Mouse (Mus musculus): ENCODE results near the gene Ankrd27. TPM values are rescaled to one million over a fixed set of nuclear protein-coding genes. Genes with fewer than 3 reads are reported as not detected.

Ankrd27 gene
- polyA plus RNA-seq, 1 experiment from 2014 or later: 17.9 TPM

GRCm38 (mm10) chr7:35640072-35640471 lies 54.0 kb downstream of the Ankrd27 start:
- ATAC-seq (ENCODE audit: low FRiP score, low TSS enrichment) (no peak), DNase-seq (no peak)
- Histone ChIP-seq H3K27ac (replicated peaks; ENCODE audit: low read depth, low read length) (no peak overlapping the region), H3K27me3 (ENCODE audit: control insufficient read depth, insufficient read depth, low read length) (no peaks in the 10 kb centered on the region), H3K9ac (replicated peaks; ENCODE audit: low read length) (no peak overlapping the region), H3K4me2 (ENCODE audit: low read length) (no peak overlapping the region), H3K36me3 (ENCODE audit: control insufficient read depth, insufficient read depth, low read length) (peaks cover 86% of the 10 kb centered on the region), H3K9me3 (ENCODE audit: control insufficient read depth, low read length) (no peaks in the 10 kb centered on the region), H3K4me3 (replicated peaks; ENCODE audit: low read depth, low read length) (no peak overlapping the region), H3K4me1 (ENCODE audit: control insufficient read depth, insufficient read depth, low read length) (no peaks in the 10 kb centered on the region)
- WGBS: 83% methylated on average over 6 of the region's 6 CpGs

- H3K27ac ChIP-seq (replicated peaks; ENCODE audit: low read depth, low read length): peak overlapping the region; percentile 83
- peak overlapping the region; percentile 96 for H3K4me3 ChIP-seq (replicated peaks; ENCODE audit: low read depth, low read length)
- H3K9ac ChIP-seq (replicated peaks; ENCODE audit: low read length): peak overlapping the region; percentile 89
- no peaks in the 10 kb centered on the region for H3K9me3 ChIP-seq (ENCODE audit: control insufficient read depth, low read length)
- H3K27me3 ChIP-seq (ENCODE audit: control insufficient read depth, insufficient read depth, low read length): no peaks in the 10 kb centered on the region
- no peaks in the 10 kb centered on the region for H3K4me1 ChIP-seq (ENCODE audit: control insufficient read depth, insufficient read depth, low read length)
- peak overlapping the region; percentile 63 for H3K4me2 ChIP-seq (ENCODE audit: low read length)
- 11% methylated on average over 34 of the region's 34 CpGs for WGBS
- ATAC-seq (ENCODE audit: low FRiP score, low TSS enrichment): peak; percentile 58
- DNase-seq: peak; percentile 47
- H3K36me3 ChIP-seq (ENCODE audit: control insufficient read depth, insufficient read depth, low read length): peaks cover 38% of the 10 kb centered on the region
Observed at GRCm38 (mm10) chr7:35646317-35647081, 60.5 kb downstream of the Ankrd27 start.

- Histone ChIP-seq H3K27me3 (ENCODE audit: control insufficient read depth, insufficient read depth, low read length) (no peaks in the 10 kb centered on the region), H3K9ac (replicated peaks; ENCODE audit: low read length) (peak within 1 kb of the TSS; percentile 89), H3K4me3 (replicated peaks; ENCODE audit: low read depth, low read length) (peak within 1 kb of the TSS; percentile 96), H3K4me2 (ENCODE audit: low read length) (peak within 1 kb of the TSS; percentile 63), H3K36me3 (ENCODE audit: control insufficient read depth, insufficient read depth, low read length) (peaks cover 31% of the 10 kb centered on the region), H3K27ac (replicated peaks; ENCODE audit: low read depth, low read length) (peak within 1 kb of the TSS; percentile 83), H3K4me1 (ENCODE audit: control insufficient read depth, insufficient read depth, low read length) (no peaks in the 10 kb centered on the region), H3K9me3 (ENCODE audit: control insufficient read depth, low read length) (no peaks in the 10 kb centered on the region)
- DNase-seq: peak; percentile 99
- WGBS: under 1% methylated on average over 63 of the region's 64 CpGs
- peak; percentile 93 for ATAC-seq (ENCODE audit: low FRiP score, low TSS enrichment)
Observed at GRCm38 (mm10) chr7:35647101-35647698, 61.2 kb downstream of the Ankrd27 start, which contains the start of gene Pdcd5. Gene Pdcd5 (minus strand): TSS chr7:35647521.

GRCm38 (mm10) chr7:35648239-35649069 lies 62.4 kb downstream of the Ankrd27 start:
- WGBS: 59% methylated on average over 9 of the region's 9 CpGs

GRCm38 (mm10) chr7:35649071-35649470 lies 63.0 kb downstream of the Ankrd27 start:
- 42% methylated on average over 3 of the region's 3 CpGs for WGBS
- no peaks in the 10 kb centered on the region for H3K9me3 ChIP-seq (ENCODE audit: control insufficient read depth, low read length)
- DNase-seq (no peak), ATAC-seq (ENCODE audit: low FRiP score, low TSS enrichment) (no peak)
- H3K27ac ChIP-seq (replicated peaks; ENCODE audit: low read depth, low read length): no peak overlapping the region
- no peaks in the 10 kb centered on the region for H3K4me1 ChIP-seq (ENCODE audit: control insufficient read depth, insufficient read depth, low read length)
- H3K4me3 ChIP-seq (replicated peaks; ENCODE audit: low read depth, low read length): no peak overlapping the region
- H3K36me3 ChIP-seq (ENCODE audit: control insufficient read depth, insufficient read depth, low read length): peaks cover 13% of the 10 kb centered on the region
- H3K9ac ChIP-seq (replicated peaks; ENCODE audit: low read length): no peak overlapping the region
- H3K4me2 ChIP-seq (ENCODE audit: low read length): no peak overlapping the region
- H3K27me3 ChIP-seq (ENCODE audit: control insufficient read depth, insufficient read depth, low read length): no peaks in the 10 kb centered on the region

More at GRCm38 (mm10) chr7:35648239-35649069, 62.4 kb downstream of the Ankrd27 start:
- Histone ChIP-seq H3K36me3 (ENCODE audit: control insufficient read depth, insufficient read depth, low read length) (peaks cover 18% of the 10 kb centered on the region), H3K27ac (replicated peaks; ENCODE audit: low read depth, low read length) (no peak overlapping the region), H3K4me1 (ENCODE audit: control insufficient read depth, insufficient read depth, low read length) (no peaks in the 10 kb centered on the region), H3K9me3 (ENCODE audit: control insufficient read depth, low read length) (no peaks in the 10 kb centered on the region), H3K4me2 (ENCODE audit: low read length) (no peak overlapping the region), H3K4me3 (replicated peaks; ENCODE audit: low read depth, low read length) (no peak overlapping the region), H3K9ac (replicated peaks; ENCODE audit: low read length) (no peak overlapping the region), H3K27me3 (ENCODE audit: control insufficient read depth, insufficient read depth, low read length) (no peaks in the 10 kb centered on the region)
- ATAC-seq (ENCODE audit: low FRiP score, low TSS enrichment) (no peak), DNase-seq (no peak)

- H3K9ac ChIP-seq (replicated peaks; ENCODE audit: low read length): no peak overlapping the region
- H3K4me3 ChIP-seq (replicated peaks; ENCODE audit: low read depth, low read length): no peak overlapping the region
- peak; percentile 58 for DNase-seq
- no peak overlapping the region for H3K4me2 ChIP-seq (ENCODE audit: low read length)
- WGBS: 67% methylated on average over 11 of the region's 11 CpGs
- H3K9me3 ChIP-seq (ENCODE audit: control insufficient read depth, low read length): no peaks in the 10 kb centered on the region
- no peaks in the 10 kb centered on the region for H3K36me3 ChIP-seq (ENCODE audit: control insufficient read depth, insufficient read depth, low read length)
- H3K4me1 ChIP-seq (ENCODE audit: control insufficient read depth, insufficient read depth, low read length): no peaks in the 10 kb centered on the region
- H3K27me3 ChIP-seq (ENCODE audit: control insufficient read depth, insufficient read depth, low read length): no peaks in the 10 kb centered on the region
- no peak overlapping the region for H3K27ac ChIP-seq (replicated peaks; ENCODE audit: low read depth, low read length)
- ATAC-seq (ENCODE audit: low FRiP score, low TSS enrichment): no peak
Observed at GRCm38 (mm10) chr7:35650716-35651410, 64.8 kb downstream of the Ankrd27 start.

- Histone ChIP-seq H3K4me3 (replicated peaks; ENCODE audit: low read depth, low read length) (no peak overlapping the region), H3K36me3 (ENCODE audit: control insufficient read depth, insufficient read depth, low read length) (no peaks in the 10 kb centered on the region), H3K4me1 (ENCODE audit: control insufficient read depth, insufficient read depth, low read length) (no peaks in the 10 kb centered on the region), H3K9ac (replicated peaks; ENCODE audit: low read length) (no peak overlapping the region), H3K9me3 (ENCODE audit: control insufficient read depth, low read length) (no peaks in the 10 kb centered on the region), H3K4me2 (ENCODE audit: low read length) (no peak overlapping the region), H3K27me3 (ENCODE audit: control insufficient read depth, insufficient read depth, low read length) (no peaks in the 10 kb centered on the region), H3K27ac (replicated peaks; ENCODE audit: low read depth, low read length) (no peak overlapping the region)
- DNase-seq (no peak), ATAC-seq (ENCODE audit: low FRiP score, low TSS enrichment) (no peak)
- 86% methylated on average over 10 of the region's 10 CpGs for WGBS
Observed at GRCm38 (mm10) chr7:35651583-35652270, 65.7 kb downstream of the Ankrd27 start.

- Histone ChIP-seq H3K4me2 (ENCODE audit: low read length) (no peak overlapping the region), H3K9ac (replicated peaks; ENCODE audit: low read length) (no peak overlapping the region), H3K4me3 (replicated peaks; ENCODE audit: low read depth, low read length) (no peak overlapping the region), H3K9me3 (ENCODE audit: control insufficient read depth, low read length) (no peaks in the 10 kb centered on the region), H3K27me3 (ENCODE audit: control insufficient read depth, insufficient read depth, low read length) (no peaks in the 10 kb centered on the region), H3K27ac (replicated peaks; ENCODE audit: low read depth, low read length) (no peak overlapping the region), H3K36me3 (ENCODE audit: control insufficient read depth, insufficient read depth, low read length) (no peaks in the 10 kb centered on the region), H3K4me1 (ENCODE audit: control insufficient read depth, insufficient read depth, low read length) (no peaks in the 10 kb centered on the region)
- WGBS: 32% methylated on average over 6 of the region's 6 CpGs
- DNase-seq (no peak), ATAC-seq (ENCODE audit: low FRiP score, low TSS enrichment) (no peak)
Observed at GRCm38 (mm10) chr7:35657829-35658228, 71.8 kb downstream of the Ankrd27 start.

Measured in midbrain, embryonic 14.5 days (tissue).